Mouse (Mus musculus): ENCODE data around the gene Slc35e2. TPM values are rescaled to one million over a fixed set of nuclear protein-coding genes. Genes with fewer than 3 reads are reported as not detected.
A peak's percentile ranks its signal among the peaks of the same experiment; 100 is the strongest.

Slc35e2 gene
- polyA plus RNA-seq (2016; fragmentation: Nextera tagmentation; extraction: Ambion mirVana) = 12.0 and 13.4 TPM in 2 replicates

DNA sequence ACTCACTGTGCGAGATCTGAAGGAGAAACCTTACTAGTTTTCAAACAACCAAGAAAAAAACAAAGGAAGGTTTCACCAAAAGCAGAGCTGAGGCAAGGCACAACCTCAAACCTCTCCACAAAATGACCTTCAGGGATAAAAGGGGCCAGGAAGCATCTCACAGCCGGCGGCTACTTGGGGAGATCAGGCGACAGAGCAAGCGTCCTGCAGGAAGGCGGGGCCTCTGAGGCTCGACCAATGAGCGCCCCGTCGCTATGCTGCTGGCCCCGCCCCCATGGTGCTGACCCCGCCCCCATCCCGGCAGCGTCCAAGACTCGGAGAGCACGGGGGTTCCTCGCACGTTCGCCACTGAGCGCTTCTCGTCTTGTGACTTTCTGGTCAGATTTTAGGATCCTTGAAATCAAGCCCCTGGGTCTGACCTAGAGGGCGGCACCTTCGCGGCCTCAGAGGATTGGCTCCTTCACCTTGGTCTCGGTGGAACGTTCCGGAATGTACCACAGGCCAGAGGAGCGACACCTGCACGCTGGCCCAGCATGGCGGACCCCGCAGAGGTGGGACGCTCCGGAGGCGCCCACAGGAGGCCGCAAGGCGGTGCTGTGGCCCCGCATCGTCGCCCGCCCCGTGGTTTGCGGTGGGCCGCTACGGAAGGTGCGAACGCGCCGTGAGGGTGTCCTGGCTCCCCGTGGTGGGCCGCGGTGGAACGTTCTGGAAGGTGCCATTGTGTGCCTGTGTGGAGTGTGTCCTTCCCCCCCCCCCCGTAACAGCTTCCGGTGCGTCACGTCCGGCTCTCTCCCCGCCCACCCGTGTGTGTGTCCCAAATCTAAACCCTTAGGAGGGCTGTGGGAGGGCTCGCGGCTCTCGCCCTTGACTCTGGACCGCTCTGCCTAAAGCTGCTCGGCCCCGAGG is at the start of gene Slc35e2:
TSS of gene Slc35e2 (plus strand) at position 326 of the 906 bp plus-strand sequence.
- Histone ChIP-seq H3K9me3 (no peaks in the 10 kb centered on the region), H3K36me3 (peaks cover 39% of the 10 kb centered on the region), H3K27me3 (ENCODE audit: insufficient read depth, poor library complexity, severe bottlenecking) (no peaks in the 10 kb centered on the region), H3K4me1 (replicated peaks) (peaks cover 27% of the 10 kb centered on the region), H3K4me3 (peak within 1 kb of the TSS; percentile 97), H3K27ac (peak within 1 kb of the TSS; percentile 100)
- under 1% methylated on average over 65 of the region's 65 CpGs for WGBS
- DNase-seq (ENCODE audit: low spot score) = peak; percentile 97

- WGBS = 95% methylated on average over 6 of the region's 6 CpGs
- Histone ChIP-seq H3K4me3 (no peak overlapping the region), H3K27me3 (ENCODE audit: insufficient read depth, poor library complexity, severe bottlenecking) (no peaks in the 10 kb centered on the region), H3K27ac (no peak overlapping the region), H3K36me3 (peaks cover 99% of the 10 kb centered on the region), H3K9me3 (no peaks in the 10 kb centered on the region), H3K4me1 (replicated peaks) (no peaks in the 10 kb centered on the region)
- no peak for DNase-seq (ENCODE audit: low spot score)
Measured at GRCm38 (mm10) chr4:155552917-155553532, 48.2 kb upstream of the Slc35e2 start.

- WGBS = 83% methylated on average over 4 of the region's 4 CpGs
- no peak overlapping the region for H3K4me3 ChIP-seq
- no peaks in the 10 kb centered on the region for H3K9me3 ChIP-seq
- H3K27me3 ChIP-seq (ENCODE audit: insufficient read depth, poor library complexity, severe bottlenecking) = no peaks in the 10 kb centered on the region
- peaks cover 100% of the 10 kb centered on the region for H3K36me3 ChIP-seq
- H3K4me1 ChIP-seq (replicated peaks) = no peaks in the 10 kb centered on the region
- no peak overlapping the region for H3K27ac ChIP-seq
- no peak for DNase-seq (ENCODE audit: low spot score)
Measured at GRCm38 (mm10) chr4:155554880-155555279, 46.3 kb upstream of the Slc35e2 start.

- no peak overlapping the region for H3K27ac ChIP-seq
- H3K4me3 ChIP-seq = no peak overlapping the region
- H3K27me3 ChIP-seq (ENCODE audit: insufficient read depth, poor library complexity, severe bottlenecking) = no peaks in the 10 kb centered on the region
- no peak for DNase-seq (ENCODE audit: low spot score)
- H3K4me1 ChIP-seq (replicated peaks) = peaks cover 1% of the 10 kb centered on the region; the same call in 1 of the 2 replicates
- 76% methylated on average over 1 of the region's 1 CpGs for WGBS
- no peaks in the 10 kb centered on the region for H3K9me3 ChIP-seq
- peaks cover 100% of the 10 kb centered on the region for H3K36me3 ChIP-seq
Measured at GRCm38 (mm10) chr4:155555464-155555863, 45.8 kb upstream of the Slc35e2 start.

- peaks cover 76% of the 10 kb centered on the region for H3K36me3 ChIP-seq
- DNase-seq (ENCODE audit: low spot score) = no peak
- H3K4me3 ChIP-seq = no peak overlapping the region
- H3K27ac ChIP-seq = no peak overlapping the region
- peaks cover 36% of the 10 kb centered on the region for H3K4me1 ChIP-seq (replicated peaks)
- no peaks in the 10 kb centered on the region for H3K27me3 ChIP-seq (ENCODE audit: insufficient read depth, poor library complexity, severe bottlenecking)
- H3K9me3 ChIP-seq = no peaks in the 10 kb centered on the region
- 85% methylated on average over 6 of the region's 6 CpGs for WGBS
Measured at GRCm38 (mm10) chr4:155559454-155559853, 41.8 kb upstream of the Slc35e2 start.

GRCm38 (mm10) chr4:155560932-155561331 is 40.3 kb upstream of the Slc35e2 start:
- H3K36me3 ChIP-seq = peaks cover 61% of the 10 kb centered on the region

GRCm38 (mm10) chr4:155561661-155562442 is 39.4 kb upstream of the Slc35e2 start, which contains the start of gene Nadk:
Nadk (plus strand) TSS chr4:155562378.
- 77% methylated on average over 7 of the region's 7 CpGs for WGBS
- DNase-seq (ENCODE audit: low spot score) = peak; percentile 16
- Histone ChIP-seq H3K36me3 (peaks cover 52% of the 10 kb centered on the region), H3K9me3 (no peaks in the 10 kb centered on the region), H3K27me3 (ENCODE audit: insufficient read depth, poor library complexity, severe bottlenecking) (no peaks in the 10 kb centered on the region), H3K4me1 (replicated peaks) (peaks cover 54% of the 10 kb centered on the region), H3K27ac (peak within 1 kb of the TSS; percentile 94), H3K4me3 (peak within 1 kb of the TSS; percentile 86)

More at GRCm38 (mm10) chr4:155560932-155561331, 40.3 kb upstream of the Slc35e2 start:
- H3K4me1 ChIP-seq (replicated peaks) = peaks cover 48% of the 10 kb centered on the region
- H3K27me3 ChIP-seq (ENCODE audit: insufficient read depth, poor library complexity, severe bottlenecking) = no peaks in the 10 kb centered on the region
- no peak for DNase-seq (ENCODE audit: low spot score)
- no peaks in the 10 kb centered on the region for H3K9me3 ChIP-seq
- WGBS = 71% methylated on average over 2 of the region's 2 CpGs
- no peak overlapping the region for H3K27ac ChIP-seq
- H3K4me3 ChIP-seq = no peak overlapping the region

DNA sequence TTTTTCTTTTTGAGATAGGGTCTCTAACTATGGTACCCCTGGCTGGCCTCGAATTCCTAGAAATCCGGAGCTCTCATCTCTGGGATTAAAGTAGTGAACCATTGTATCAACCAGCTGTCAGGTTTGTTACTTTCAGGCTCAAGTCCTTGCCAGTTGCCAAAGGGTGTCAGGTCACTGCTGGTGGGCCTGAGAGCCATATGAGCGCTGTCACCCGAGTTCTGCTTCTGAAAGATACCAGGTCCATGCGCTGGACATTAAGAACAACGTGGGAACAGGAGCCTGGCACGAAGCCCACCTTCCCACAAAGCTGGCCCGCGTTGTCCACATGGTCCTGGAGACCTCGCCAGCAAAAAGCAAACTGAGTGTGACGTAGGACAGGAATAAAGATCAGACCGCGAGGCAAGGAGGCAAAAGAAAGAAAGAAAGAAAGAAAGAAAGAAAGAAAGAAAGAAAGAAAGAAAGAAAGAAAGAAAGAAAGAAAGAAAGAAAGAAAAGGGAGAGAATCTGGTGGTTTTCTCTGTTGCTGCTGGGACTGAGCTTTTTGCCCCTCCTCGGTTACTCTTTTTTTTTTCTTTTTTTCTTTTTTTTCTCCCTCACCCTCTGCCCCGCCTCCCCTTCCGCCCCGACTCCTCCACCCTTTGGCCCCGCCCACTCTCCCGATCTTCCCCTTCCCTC is 38.4 kb upstream of the Slc35e2 start:
- Histone ChIP-seq H3K4me1 (replicated peaks) (peaks cover 54% of the 10 kb centered on the region), H3K27me3 (ENCODE audit: insufficient read depth, poor library complexity, severe bottlenecking) (no peaks in the 10 kb centered on the region), H3K27ac (peak overlapping the region; percentile 94), H3K4me3 (peak overlapping the region; percentile 86), H3K9me3 (no peaks in the 10 kb centered on the region), H3K36me3 (peaks cover 41% of the 10 kb centered on the region)
- 5% methylated on average over 19 of the region's 19 CpGs for WGBS
- peak; percentile 37 for DNase-seq (ENCODE audit: low spot score)

- under 1% methylated on average over 69 of the region's 69 CpGs for WGBS
- no peaks in the 10 kb centered on the region for H3K27me3 ChIP-seq (ENCODE audit: insufficient read depth, poor library complexity, severe bottlenecking)
Measured at GRCm38 (mm10) chr4:155563400-155564231, 37.6 kb upstream of the Slc35e2 start.

DNA sequence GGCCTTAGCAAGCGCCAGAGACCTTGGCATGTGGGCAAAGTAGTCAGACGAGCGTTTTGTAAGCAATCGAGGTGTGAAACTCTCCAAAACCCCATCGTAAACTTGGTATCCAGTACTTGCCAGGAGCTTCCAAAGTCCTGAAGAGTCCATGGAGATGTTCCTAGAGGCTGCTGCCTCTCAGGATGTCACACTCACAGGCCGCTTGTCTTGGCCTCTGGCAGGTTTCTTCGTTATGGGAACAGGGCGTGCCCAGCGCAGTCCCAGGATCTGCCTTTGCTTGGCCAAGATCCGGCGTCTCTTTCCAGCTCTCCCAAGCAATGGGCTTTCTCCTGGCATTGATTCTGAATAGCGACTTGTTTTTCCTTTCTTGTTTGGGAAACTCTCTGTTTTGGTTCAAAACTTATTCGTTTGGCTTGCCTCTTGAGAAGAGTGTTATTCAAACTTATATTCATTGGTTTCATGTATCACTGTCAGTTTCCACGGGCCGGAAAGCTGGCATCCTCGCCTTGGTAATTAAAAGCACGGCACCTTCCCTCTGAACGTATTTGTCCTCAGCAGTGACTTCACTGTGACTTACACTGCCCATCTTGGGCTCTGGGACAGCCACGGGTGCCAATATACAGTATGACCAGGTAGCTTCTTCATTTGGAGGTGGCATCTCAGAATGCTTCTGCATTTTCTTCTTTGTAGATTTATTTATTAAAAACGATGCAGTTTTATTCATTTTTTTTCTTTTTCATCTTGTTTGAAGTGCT is 36.7 kb upstream of the Slc35e2 start:
- Histone ChIP-seq H3K4me3 (peak overlapping the region; percentile 86), H3K27me3 (ENCODE audit: insufficient read depth, poor library complexity, severe bottlenecking) (no peaks in the 10 kb centered on the region), H3K4me1 (replicated peaks) (peaks cover 54% of the 10 kb centered on the region), H3K27ac (peak overlapping the region; percentile 94), H3K36me3 (peaks cover 25% of the 10 kb centered on the region), H3K9me3 (no peaks in the 10 kb centered on the region)
- WGBS = 19% methylated on average over 20 of the region's 20 CpGs
- DNase-seq (ENCODE audit: low spot score) = no peak

More at GRCm38 (mm10) chr4:155563400-155564231, 37.6 kb upstream of the Slc35e2 start:
- peaks cover 34% of the 10 kb centered on the region for H3K36me3 ChIP-seq
- peak overlapping the region; percentile 86 for H3K4me3 ChIP-seq
- peak; percentile 99 for DNase-seq (ENCODE audit: low spot score)
- H3K27ac ChIP-seq = peak overlapping the region; percentile 94
- H3K4me1 ChIP-seq (replicated peaks) = peaks cover 54% of the 10 kb centered on the region
- H3K9me3 ChIP-seq = no peaks in the 10 kb centered on the region

DNA sequence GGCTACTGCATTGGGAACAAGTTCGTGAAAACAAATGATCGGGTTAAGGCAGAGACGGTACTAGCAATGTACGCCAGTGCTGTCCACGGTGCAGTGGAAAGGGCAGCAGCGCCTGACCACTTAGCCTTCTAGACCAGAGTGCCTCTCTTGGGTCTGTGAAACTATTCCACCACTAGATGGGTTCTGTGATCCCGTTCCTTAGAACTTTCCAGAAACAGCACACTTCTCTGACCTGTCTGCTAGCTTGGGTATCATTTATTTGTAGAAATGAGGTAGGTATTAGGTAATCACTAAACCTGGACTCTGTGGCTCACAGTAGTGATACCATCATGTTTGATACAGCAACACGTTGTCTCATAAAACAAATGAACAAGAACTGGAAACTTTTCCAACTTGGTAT is 34.7 kb upstream of the Slc35e2 start:
- 73% methylated on average over 8 of the region's 8 CpGs for WGBS
- Histone ChIP-seq H3K27ac (no peak overlapping the region), H3K4me1 (replicated peaks) (peaks cover 46% of the 10 kb centered on the region), H3K36me3 (peaks cover 5% of the 10 kb centered on the region; the same call in 1 of the 2 replicates), H3K9me3 (no peaks in the 10 kb centered on the region), H3K4me3 (no peak overlapping the region), H3K27me3 (ENCODE audit: insufficient read depth, poor library complexity, severe bottlenecking) (no peaks in the 10 kb centered on the region)
- no peak for DNase-seq (ENCODE audit: low spot score)

All from hindbrain, embryonic 10.5 days (tissue).